Mouse (Mus musculus) liver, adult (tissue): ENCODE measurements around the gene Meis3.

Source experiments
- GATA4 ChIP-seq: IDR thresholded peaks from 2 replicates; pipeline ENCODE4 v1.6.1; 2014; ENCODE audit warnings: mild to moderate bottlenecking, low read length; ENCODE audit not compliant: insufficient replicate concordance

Gene Meis3

DNA sequence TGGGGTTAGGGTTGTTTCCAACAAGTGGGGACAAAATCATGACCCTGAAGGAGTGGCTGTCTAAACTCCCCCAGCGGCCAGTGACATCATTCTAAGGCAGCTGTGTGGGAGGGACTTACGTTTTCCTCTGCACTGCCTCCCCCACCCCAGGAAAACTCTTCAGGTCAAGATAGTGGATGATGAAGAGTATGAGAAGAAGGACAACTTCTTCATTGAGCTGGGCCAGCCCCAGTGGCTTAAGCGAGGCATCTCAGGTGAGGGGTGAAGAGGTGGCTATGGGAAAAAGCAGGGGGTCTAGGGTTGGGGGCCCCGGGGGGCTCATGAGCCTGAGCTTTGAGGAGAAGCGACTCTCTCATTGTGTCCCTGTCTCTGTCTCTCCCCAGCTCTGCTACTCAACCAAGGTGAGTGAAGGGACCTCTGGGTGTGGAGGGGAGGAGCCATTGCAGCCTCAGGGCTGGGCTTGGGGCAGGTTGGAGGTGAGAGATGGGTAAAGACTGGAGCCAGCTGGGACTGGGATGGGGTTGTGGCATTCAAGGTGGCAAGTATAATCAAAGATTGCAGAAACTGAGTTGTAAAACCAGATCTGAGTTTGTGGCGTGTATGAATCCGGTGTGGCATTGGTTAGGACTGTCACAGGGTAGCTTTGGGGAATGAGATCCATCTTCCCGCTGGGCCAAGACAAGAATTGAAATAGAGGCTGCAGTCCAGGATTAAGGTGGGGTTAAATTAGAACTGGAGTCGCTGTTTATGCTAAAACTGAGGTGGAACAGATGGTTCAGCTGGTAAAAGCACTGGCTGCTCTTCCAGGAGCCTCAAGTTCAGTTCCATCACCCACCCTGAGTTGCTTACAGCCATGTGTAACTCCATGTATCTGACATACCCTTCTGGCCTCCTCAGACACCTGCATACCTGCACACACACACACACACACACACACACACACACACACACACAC is 24.4 kb upstream of the Meis3 start:
- no peak for TF ChIP-seq GATA4

DNA sequence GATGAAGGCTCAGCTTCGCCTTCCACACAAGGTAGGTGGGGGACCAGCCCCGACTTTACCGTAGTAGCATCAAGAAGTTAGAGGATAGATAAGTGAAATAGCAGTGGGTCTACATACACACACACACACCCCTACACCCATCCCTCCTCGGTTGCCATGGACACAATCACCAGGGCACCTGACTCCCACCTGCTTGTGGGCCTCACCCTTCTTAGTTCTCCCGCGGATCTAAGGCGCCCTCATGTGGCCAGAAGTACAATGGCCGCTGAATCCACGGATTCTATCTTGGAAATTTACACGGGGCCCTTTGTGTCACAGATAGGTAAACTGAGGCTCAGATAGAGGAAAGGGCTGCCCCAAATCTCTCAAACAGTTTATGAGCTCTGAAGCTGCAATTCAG is 21.4 kb upstream of the Meis3 start:
- TF ChIP-seq GATA4: no peak

DNA sequence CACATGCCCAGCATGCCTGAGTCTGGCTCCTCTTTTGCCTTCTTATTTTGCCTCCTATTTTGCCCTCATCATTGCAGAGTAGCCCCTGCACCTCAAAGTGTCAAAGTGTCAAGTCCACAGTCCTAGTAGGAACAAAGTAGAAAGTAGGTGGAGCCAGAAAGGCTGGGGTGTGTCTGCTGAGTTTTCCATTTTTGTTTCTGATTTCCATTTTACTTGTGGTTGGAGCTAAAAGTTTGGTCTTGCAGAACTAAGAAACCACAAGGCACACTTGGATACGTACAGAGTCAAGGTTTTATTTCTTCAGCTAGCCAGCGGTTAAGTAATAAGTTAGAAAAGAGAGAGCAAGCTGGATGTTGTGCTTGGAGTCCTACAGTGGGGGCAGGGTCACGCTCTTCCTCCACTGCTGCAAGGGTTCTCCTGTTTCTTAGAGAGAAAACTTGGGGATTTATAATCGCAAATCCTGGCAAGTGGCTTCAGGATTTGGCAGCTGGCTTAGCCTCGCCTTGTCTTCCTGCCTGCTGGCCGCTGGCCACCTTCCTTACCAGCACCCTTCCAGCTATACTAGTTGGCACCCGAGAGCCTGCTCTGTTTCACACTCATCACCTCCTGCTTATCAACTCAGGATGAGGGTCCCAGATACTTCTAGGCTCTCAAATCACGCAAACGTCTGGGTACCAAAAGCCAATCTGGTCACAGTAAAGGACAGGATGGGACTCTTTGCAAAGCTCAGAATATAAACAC is 19.6 kb upstream of the Meis3 start:
- no peak for TF ChIP-seq GATA4

DNA sequence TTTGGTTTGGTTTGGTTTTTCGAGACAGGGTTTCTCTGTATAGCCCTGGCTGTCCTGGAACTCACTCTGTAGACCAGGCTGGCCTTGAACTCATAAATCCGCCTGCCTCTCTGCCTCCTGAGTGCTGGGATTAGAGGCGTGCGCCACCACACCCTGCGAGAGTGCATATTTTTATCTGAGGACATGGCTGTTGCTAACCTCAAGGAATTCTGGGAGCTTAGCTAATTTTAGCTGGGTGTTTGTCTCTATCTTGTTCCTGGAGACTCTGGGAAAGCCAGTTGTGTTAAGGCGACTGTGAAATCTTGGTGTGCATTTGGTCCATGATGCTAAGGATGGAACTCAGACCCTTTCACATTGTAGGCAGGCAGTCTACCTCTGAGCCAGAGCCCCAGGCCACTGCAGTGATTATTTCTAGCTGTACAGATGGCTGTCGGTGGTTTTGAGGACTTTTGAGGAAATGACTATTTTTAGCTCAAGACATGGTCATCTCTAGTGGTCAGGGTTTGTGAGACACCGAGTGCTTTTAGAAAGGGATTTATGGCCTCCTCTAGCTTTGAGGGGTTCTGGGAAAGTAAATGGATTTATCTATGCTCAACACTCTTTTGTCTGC is 18.7 kb upstream of the Meis3 start:
- TF ChIP-seq GATA4: no peak

DNA sequence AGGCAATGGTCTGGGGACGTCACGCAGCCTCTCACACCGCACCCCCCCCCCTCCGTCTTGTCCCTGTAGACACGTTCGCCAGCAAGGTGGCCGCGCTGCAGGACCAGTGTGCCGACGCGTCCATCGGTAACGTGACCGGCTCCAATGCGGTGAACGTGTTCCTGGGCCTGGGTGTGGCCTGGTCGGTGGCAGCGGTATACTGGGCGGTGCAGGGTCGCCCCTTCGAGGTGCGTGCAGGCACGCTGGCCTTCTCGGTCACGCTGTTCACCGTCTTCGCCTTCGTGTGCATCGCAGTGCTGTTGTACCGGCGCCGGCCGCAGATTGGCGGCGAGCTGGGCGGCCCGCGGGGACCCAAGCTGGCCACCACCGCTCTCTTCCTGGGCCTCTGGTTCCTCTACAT is 16.2 kb upstream of the Meis3 start:
- TF ChIP-seq GATA4: no peak

DNA sequence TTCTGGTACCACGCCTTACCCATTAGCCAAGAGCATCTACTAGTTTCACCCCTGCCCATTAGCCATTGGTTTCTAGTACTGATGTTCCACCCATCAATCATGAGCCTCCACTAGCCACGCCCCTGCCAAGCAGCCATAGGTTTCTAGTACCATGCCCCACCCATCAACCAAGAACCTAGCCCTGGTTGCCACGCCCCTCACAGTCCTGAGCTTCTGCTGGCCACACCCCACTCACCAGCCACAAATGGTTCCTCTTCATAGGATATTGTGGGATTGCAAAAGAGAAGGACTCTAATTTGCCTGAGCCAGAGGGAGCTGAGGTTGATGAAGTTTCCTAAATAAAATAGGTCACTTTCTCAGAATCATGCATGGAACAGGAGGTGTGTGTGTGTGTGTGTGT is 14.2 kb upstream of the Meis3 start:
- TF ChIP-seq GATA4: no peak

DNA sequence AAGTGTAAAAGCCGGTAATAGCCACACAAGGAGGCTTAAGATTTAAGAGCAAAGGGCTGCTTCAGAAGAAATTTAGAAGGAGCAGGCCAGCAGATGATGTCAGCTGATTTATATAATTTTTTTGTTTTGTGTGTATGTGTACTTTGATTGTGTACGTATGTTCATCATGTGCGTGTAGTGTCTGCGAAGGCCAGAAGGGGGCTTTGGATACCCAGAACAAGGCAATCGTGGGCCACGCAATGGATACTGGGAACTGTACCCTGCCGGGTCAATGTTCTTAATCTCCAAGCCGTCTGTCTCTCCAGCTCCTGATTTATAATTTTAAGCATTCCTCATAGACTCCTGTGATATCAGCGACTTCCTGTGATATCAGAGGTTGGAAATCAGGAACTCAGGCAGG is 13.6 kb upstream of the Meis3 start:
- TF ChIP-seq GATA4: no peak

DNA sequence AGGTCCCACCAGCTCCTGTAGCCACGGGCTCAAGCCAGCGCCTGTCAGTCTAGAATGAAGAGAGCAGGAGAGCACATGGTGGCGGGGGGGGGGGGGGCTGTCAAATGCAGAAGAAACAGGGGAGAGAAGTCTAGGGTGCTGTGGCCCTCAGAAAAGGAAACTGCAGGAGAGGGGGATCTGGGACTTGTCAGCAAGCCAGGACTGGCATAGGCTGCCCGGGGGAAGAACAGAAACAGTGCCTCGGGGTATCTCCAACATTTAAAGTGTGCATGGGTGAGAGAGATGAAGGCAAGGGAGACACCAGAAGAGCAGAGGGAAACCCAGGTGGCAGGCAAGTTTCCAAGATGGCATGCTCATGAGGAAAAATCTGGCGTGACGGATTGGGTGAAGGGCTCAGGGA is 12.9 kb upstream of the Meis3 start:
- TF ChIP-seq GATA4: no peak

DNA sequence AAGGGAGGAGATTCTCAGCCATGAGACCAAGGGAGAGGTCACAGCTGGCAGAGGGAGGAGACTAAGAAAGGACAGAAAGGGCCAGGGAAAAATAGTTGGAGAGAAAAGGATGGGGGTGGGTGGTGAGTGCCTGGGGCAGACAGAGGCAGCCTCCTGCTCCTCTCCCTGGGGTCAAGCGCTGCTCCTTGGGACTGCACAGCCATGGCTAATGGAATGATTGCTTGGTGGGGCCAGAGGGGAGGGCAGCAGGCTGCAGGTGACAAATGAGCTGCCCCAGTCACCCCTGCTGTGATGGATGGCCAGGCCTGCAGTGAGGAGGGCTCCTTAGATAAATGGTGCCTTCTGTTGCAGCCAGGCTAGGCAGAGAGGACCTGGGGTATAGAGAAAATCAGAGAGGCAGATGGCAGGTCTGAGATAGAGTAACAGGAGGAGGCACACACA is 2.7 kb upstream of the Meis3 start:
- TF ChIP-seq GATA4: no peak

DNA sequence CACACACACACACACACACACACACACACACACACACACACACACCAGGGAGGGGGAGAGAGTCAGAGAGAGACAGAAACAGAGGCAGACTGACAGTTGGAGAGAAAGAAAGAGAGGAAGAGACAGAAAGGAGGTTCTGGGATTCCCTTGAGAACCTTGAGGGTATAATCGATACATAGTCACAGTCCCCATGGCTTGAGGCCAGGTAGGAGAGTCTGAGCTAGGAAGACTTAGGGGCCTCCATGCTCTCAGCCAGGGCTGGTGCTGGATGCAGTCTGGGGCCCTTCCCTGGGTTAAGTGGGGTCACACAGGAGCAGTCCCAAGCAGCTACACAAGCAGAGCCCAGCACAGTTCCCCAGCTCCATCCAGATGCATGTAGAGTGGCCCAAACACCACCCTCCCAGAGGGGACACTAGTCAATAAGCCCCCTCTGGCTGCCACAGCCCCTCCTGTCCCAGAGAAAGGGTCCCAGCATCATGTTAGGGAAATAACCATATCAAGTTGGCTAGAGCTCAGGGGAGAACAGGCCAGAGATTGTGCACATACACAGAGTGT is 2.2 kb upstream of the Meis3 start:
- no peak for TF ChIP-seq GATA4

DNA sequence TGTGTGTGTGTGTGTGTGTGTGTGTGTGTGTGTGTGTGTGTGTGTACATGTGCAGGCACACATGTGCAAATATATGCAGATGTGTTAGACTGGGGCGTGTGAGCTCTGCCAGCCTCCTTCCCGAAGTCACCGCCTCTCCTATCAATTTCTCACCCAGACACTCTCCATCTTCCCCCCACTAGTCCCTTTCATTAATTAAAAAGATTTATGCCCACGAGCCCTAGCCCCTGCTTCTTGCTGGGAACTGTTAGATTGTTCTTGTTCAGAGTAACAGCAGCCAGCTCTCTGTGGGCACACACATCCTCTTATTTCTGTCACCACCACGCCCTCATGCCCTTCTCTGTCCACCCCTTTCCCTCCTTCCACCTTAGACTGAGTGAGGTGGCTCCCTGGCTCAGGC is 1.7 kb upstream of the Meis3 start:
- no peak for TF ChIP-seq GATA4

DNA sequence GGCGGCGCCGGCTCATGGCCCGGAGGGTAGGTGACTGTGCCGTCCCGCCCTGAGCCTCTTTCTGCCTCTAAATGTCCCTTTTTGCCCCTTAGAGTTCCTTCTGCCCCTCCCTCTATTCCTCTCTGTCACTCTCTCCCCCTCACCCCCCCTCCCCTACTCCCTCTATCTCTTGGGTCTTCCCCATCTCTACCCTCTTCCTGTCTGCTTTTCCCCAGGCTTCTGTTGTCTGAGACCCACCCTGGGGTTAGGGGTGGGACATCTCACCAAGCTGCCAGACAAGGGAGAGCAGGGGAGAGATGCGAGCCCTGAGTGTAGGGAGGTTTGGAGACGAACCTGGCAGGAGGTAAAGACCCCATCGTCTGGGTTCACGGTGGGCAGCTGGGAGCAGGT is 647 bp downstream of the Meis3 start:
- TF ChIP-seq GATA4: no peak

DNA sequence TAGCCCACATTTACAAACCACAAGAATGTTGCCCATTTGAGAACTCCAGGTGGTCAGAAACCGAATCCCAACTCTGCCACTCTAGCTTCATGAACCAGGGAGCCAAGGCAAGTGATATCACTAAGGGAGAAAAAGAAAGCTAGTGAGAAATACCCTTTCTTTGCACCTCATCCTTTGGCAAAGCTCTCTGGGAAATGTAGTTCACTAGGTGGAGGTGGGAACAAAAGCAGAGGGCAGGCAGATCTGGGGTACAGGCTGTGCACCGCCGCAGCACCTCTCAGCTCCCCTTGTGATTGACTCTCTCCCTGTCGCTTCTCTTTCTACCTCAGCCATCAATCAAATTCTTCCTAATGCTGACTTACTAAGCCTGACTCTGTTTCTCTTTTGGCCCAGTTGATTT is 3.2 kb downstream of the Meis3 start:
- TF ChIP-seq GATA4: no peak

DNA sequence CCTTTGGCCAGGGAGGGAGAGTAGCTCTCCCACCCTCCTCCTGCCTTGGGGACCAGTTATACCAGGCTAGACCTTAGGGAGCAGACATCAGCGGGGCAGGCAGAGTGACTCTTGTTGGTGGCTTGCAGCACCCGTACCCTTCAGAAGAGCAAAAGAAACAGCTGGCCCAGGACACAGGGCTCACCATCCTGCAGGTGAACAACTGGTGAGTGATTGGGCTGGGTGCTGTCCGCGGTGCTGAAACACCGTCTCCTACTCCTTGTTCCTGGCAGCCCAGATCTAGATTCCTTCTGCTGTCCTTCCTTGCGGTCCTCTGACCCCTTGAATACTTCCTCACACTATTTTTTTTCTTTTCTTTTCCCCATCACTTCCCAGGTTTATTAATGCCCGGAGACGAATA is 8.8 kb downstream of the Meis3 start:
- no peak for TF ChIP-seq GATA4

DNA sequence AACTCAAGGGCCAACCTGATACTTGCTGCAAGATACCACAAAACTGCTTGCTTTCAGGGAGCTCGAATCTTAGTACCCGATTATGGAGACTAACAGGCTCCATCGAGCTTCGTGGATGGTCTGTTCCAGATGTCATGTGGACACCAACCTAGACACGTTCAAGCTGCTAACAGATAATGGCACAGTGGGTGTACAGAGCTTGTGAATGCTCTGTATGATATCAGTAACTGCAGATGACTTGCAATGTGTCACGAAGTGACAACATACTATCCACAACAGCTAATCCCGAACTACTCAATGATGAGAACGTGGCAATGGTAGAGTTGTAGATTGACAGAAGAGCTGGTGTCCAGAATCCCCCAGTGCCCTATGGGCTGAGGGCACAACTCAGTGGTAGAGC is 12.6 kb downstream of the Meis3 start:
- no peak for TF ChIP-seq GATA4

DNA sequence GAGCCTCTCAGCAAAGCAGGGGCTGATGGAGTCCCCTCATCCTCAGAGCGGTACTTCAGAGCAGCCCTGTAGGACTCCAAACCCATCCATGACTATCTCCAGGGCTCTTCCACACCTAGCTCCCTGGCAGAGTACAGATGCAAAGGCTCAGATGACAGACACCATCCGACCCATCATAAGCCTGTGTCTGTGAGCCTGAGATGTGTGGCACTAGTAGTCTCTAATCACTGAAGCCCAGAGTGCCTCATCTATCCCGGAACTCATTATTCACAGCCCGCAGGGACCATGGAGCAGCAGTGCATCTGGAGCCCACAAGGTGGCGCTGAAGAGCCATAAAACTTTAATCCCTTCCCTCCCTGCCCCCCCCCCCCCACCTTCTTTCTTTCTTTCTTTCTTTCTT is 17.4 kb downstream of the Meis3 start:
- no peak for TF ChIP-seq GATA4
